Mouse (Mus musculus) limb, embryonic 14.5 days (tissue): ENCODE measurements around the gene Bsnd. TPM values are rescaled to one million over a fixed set of nuclear protein-coding genes. Genes with fewer than 3 reads are reported as not detected.

Experiments
- ATAC-seq: fragments of 200-750 bp; cut with Nextera tagmentation; 2 replicates; pipeline ENCODE4 v1.8.0; 2017; ENCODE audit warnings: low read depth, moderate number of reproducible peaks, moderate TSS enrichment; ENCODE audit not compliant: low FRiP score
- DNase-seq: peaks from one replicate; pipeline ENCODE4 v3.0.0-alpha.2; 2015; ENCODE audit warnings: low spot score
- H3K27ac ChIP-seq: fragments of 300-500 bp; sonication (generic); replicated peaks from 2 replicates; pipeline ENCODE4 v1.5.1; 2014; ENCODE audit warnings: low read depth, mild to moderate bottlenecking, low read length, moderate library complexity, mixed read lengths
- H3K27me3 ChIP-seq: fragments of 300-500 bp; sonication (generic); 2 replicates; pipeline ENCODE4 v1.6.1; 2014; ENCODE audit warnings: low read length, mixed read lengths; ENCODE audit not compliant: control insufficient read depth, insufficient read depth
- H3K36me3 ChIP-seq: fragments of 300-500 bp; sonication (generic); 2 replicates; pipeline ENCODE4 v1.6.1; 2014; ENCODE audit warnings: mild to moderate bottlenecking, low read length, moderate library complexity, mixed read lengths; ENCODE audit not compliant: control insufficient read depth, insufficient read depth
- H3K4me1 ChIP-seq: fragments of 300-500 bp; sonication (generic); 2 replicates; pipeline ENCODE4 v1.6.1; 2014; ENCODE audit warnings: antibody characterized with exemption, low read length, mixed read lengths; ENCODE audit not compliant: control insufficient read depth, insufficient read depth
- H3K4me2 ChIP-seq: fragments of 300-500 bp; sonication (generic); replicated peaks from 2 replicates; pipeline ENCODE4 v1.6.1; 2014; ENCODE audit warnings: low read depth, mild to moderate bottlenecking, low read length, moderate library complexity; ENCODE audit not compliant: severe bottlenecking
- H3K4me3 ChIP-seq: fragments of 300-500 bp; sonication (generic); replicated peaks from 2 replicates; pipeline ENCODE4 v1.5.1; 2014; ENCODE audit warnings: low read length
- H3K9ac ChIP-seq: fragments of 300-500 bp; sonication (generic); 2 replicates; pipeline ENCODE4 v1.6.1; 2014; ENCODE audit warnings: mild to moderate bottlenecking, low read depth, low read length, moderate library complexity; ENCODE audit not compliant: severe bottlenecking
- H3K9me3 ChIP-seq: fragments of 300-500 bp; sonication (generic); 2 replicates; pipeline ENCODE4 v1.6.1; 2016; ENCODE audit warnings: low read length; ENCODE audit not compliant: control insufficient read depth
- POLR2A ChIP-seq: fragments of 200-500 bp; IDR thresholded peaks from 2 replicates; pipeline ENCODE4 v1.8.0; 2012; ENCODE audit warnings: inconsistent platforms, mild to moderate bottlenecking, moderate library complexity, borderline replicate concordance; ENCODE audit not compliant: insufficient read depth, insufficient read length; ENCODE audit errors: extremely low read depth
- WGBS: fragments of 180-500 bp; shearing (Covaris S2); extraction: QIAGEN DNeasy Blood & Tissue Kit; methylation state at CpG from one replicate; pipeline ENCODE4 v1.1.7; 2014; 5-methylcytosine and 5-hydroxymethylcytosine counted together
- polyA plus RNA-seq, 2 experiments: library from polyadenylated mRNA; depleted of rRNA in 1 of 2; stranded (reverse) in 1 of 2; unstranded in 1 of 2; fragments of >200 nt; fragmentation: Nextera tagmentation in 1 of 2; extraction: Ambion mirVana in 1 of 2; gene quantifications; 2 replicates each; pipeline versions ENCODE4 v1.2.1 to v1.2.3; 2012 to 2014

The Bsnd gene
- polyA plus RNA-seq, 2 experiments = not detected

DNA sequence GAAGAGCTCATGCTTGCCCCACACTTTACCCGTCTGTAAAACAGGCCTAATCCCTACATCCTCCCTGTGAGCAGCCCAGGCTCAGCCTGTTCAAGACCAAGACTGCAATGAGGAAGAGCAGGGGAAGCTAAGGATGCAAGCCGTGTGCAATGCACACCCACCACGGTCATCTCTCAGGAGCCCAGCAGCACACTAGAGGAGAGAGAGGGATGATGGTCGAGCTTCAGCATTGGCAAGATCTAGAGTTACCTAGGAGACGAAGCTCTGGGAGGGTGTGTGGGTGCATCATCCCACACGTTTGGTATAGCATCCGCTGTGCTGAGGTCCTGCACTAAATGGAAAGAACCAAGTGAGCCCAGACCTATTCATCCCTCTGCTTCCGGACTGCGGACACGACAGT lies 8.0 kb upstream of the Bsnd start:
- Histone ChIP-seq H3K36me3 (no peaks in the 10 kb centered on the region), H3K9ac (no peak overlapping the region), H3K27ac (no peak overlapping the region), H3K27me3 (no peaks in the 10 kb centered on the region), H3K9me3 (0 out of 2 replicates have a peak, but pooled peaks cover 3% of the 10 kb centered on the region), H3K4me1 (peaks cover 7% of the 10 kb centered on the region; the same call in 1 of the 2 replicates), H3K4me3 (no peak overlapping the region), H3K4me2 (no peak overlapping the region)
- no peak for ATAC-seq
- no peak for TF ChIP-seq POLR2A
- WGBS = 85% methylated on average over 10 of the region's 10 CpGs
- DNase-seq = no peak

DNA sequence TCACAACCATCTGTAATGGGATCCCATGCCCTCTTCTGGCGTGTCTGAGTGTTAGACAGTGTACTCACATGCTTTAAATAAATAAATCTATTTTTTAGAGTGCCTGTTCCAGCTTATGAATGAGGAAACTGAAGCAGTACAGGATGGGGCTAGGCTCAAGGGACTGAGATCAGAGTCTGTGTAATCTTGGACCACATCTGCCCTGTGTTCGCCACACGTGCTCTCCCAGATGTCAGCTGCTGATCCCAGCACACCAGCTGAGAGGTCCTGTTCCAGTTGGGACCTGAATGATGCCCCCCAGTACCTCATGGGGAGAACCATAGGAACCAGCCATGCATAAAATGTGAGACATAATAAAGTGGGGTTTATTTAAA lies 6.4 kb upstream of the Bsnd start:
- no peak for TF ChIP-seq POLR2A
- Histone ChIP-seq H3K4me3 (no peak overlapping the region), H3K4me1 (peaks cover 7% of the 10 kb centered on the region; the same call in 1 of the 2 replicates), H3K9ac (0 out of 2 replicates have a peak overlapping the region, but pooled peaks have one; percentile 7), H3K36me3 (no peaks in the 10 kb centered on the region), H3K4me2 (no peak overlapping the region), H3K9me3 (0 out of 2 replicates have a peak, but pooled peaks cover 2% of the 10 kb centered on the region), H3K27ac (no peak overlapping the region), H3K27me3 (no peaks in the 10 kb centered on the region)
- ATAC-seq = 0 out of 2 replicates have a peak, but pooled peaks have one; percentile 34
- WGBS = 30% methylated on average over 3 of the region's 3 CpGs
- no peak for DNase-seq

DNA sequence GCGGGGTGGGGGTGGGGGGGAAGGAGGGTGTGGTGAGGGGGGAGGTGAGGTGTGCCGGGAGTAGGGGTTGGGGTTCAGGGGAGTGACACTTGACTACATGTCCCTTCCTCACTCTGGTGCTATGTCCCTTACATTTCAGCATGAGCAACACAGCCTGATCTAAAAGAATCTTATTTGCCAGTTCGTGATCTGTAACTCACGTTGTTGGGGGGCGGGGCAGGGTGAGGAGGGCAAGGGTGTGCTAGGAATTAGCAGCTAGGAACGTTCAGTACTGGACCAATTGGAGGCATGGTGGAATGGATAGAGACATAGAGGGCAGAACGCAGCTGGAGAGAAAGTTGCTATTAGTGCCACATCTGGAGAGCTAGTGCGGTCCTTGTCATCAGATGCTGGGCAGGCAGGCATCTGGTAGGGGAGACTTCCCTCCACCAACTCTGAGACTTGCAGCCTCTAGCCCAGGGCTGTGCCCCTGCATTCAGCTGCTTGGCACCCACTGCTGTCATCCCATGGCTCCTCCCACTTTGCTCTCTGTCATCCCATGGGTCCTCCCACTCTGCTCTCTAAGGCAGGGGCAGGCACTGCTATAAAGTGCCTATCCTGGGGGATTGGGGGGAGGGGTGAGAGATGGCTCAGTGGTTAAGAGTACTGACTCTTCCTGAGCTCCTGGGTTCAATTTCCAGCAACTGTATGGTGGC lies 5.8 kb upstream of the Bsnd start:
- H3K9ac ChIP-seq = no peak overlapping the region
- H3K27me3 ChIP-seq = no peaks in the 10 kb centered on the region
- H3K4me2 ChIP-seq = no peak overlapping the region
- no peaks in the 10 kb centered on the region for H3K9me3 ChIP-seq
- WGBS = 52% methylated on average over 8 of the region's 8 CpGs
- H3K4me1 ChIP-seq = peaks cover 7% of the 10 kb centered on the region; the same call in 1 of the 2 replicates
- ATAC-seq = no peak
- no peak overlapping the region for H3K27ac ChIP-seq
- H3K4me3 ChIP-seq = no peak overlapping the region
- TF ChIP-seq POLR2A = no peak
- DNase-seq = no peak
- no peaks in the 10 kb centered on the region for H3K36me3 ChIP-seq

DNA sequence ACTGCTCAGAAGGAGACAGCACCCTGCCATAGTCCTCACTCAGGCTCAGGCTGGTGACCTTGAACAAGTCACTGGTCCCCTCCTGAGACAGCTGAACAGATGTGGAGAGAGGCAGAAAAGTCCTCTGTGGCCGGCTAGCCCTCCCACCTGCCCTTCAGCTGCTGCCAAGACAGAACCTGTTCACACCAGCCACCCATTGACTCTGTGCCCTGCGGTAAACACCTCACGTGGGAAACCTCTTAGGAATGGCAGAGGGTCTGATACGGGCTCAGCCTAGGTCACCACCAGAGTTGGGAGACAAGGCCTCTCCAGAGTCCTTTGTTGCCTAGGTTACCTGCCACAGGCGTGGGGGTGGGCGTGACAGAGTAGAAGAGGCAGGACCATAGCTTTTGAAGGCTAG lies 4.8 kb upstream of the Bsnd start:
- H3K9me3 ChIP-seq = no peaks in the 10 kb centered on the region
- peaks cover 7% of the 10 kb centered on the region; the same call in 1 of the 2 replicates for H3K4me1 ChIP-seq
- no peak overlapping the region for H3K4me2 ChIP-seq
- TF ChIP-seq POLR2A = no peak
- DNase-seq (no peak), ATAC-seq (no peak)
- no peak overlapping the region for H3K4me3 ChIP-seq
- WGBS = 61% methylated on average over 6 of the region's 6 CpGs
- H3K27ac ChIP-seq = no peak overlapping the region
- no peaks in the 10 kb centered on the region for H3K27me3 ChIP-seq
- no peaks in the 10 kb centered on the region for H3K36me3 ChIP-seq
- no peak overlapping the region for H3K9ac ChIP-seq

DNA sequence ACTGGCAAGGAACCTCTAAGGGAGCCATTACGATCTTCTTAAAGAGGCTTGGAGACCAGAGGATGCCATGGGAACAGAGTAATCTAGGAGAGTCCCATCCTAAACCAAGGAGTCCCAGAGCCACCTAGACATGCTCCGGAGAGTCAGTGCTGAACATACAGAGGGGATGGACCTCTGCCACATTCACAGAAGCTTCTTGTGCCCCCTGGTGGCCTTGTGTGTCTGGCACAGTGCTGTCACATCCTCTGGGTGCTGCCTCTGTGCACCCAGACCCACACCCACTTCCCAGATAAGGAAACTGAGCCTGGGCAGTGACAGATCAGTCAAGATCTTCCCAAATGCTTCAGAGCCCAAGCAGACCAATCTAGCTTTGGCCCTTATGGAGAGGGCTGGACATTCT lies 1.6 kb upstream of the Bsnd start:
- Histone ChIP-seq H3K27ac (no peak overlapping the region), H3K36me3 (no peaks in the 10 kb centered on the region), H3K4me3 (no peak overlapping the region), H3K27me3 (no peaks in the 10 kb centered on the region), H3K4me2 (no peak overlapping the region), H3K9me3 (no peaks in the 10 kb centered on the region), H3K4me1 (no peaks in the 10 kb centered on the region), H3K9ac (no peak overlapping the region)
- ATAC-seq (no peak), DNase-seq (no peak)
- no peak for TF ChIP-seq POLR2A
- 81% methylated on average over 2 of the region's 2 CpGs for WGBS
